Mouse (Mus musculus) CH12.LX (cell line): ENCODE data around the gene Ift20. TPM values are rescaled to one million over a fixed set of nuclear protein-coding genes. Genes with fewer than 3 reads are reported as not detected.

Experiments used
- DNase-seq: peaks from one replicate; pipeline ENCODE4 v3.0.0-alpha.2; 2013; ENCODE audit errors: extremely low read depth
- H3K27ac ChIP-seq: 2 replicates; pipeline ENCODE4 v1.5.1; 2012; ENCODE audit warnings: low read depth, mild to moderate bottlenecking, control low read depth, moderate library complexity; ENCODE audit not compliant: insufficient read depth
- H3K27me3 ChIP-seq: replicated peaks from 2 replicates; pipeline ENCODE3; 2012; ENCODE audit warnings: inconsistent platforms
- H3K36me3 ChIP-seq, 2 experiments: replicated peaks in 1 of 2; 2 replicates each; pipeline versions ENCODE3 to v1.6.1; 2012; ENCODE audit warnings: inconsistent platforms in 1 of 2, low read length in 1 of 2, mild to moderate bottlenecking in 1 of 2, mixed read lengths in 1 of 2, moderate library complexity in 1 of 2; ENCODE audit not compliant: control insufficient read depth in 1 of 2, insufficient read depth in 1 of 2
- H3K4me1 ChIP-seq, 2 experiments: 2 replicates each; pipeline ENCODE4 v1.6.1; 2012; ENCODE audit warnings: inconsistent platforms in 1 of 2, moderate library complexity in 1 of 2; ENCODE audit not compliant: insufficient read depth in 2 of 2, control insufficient read depth in 1 of 2
- H3K4me2 ChIP-seq: 2 replicates; pipeline ENCODE4 v1.6.1; 2012; ENCODE audit warnings: low read depth, mild to moderate bottlenecking, control low read depth; ENCODE audit not compliant: poor library complexity, insufficient read depth, severe bottlenecking
- H3K4me3 ChIP-seq, 3 experiments: fragments of 150-350 bp in 1 of 3; sonication (generic) in 1 of 3; replicated peaks in 1 of 3; 2 replicates each; pipeline versions ENCODE3 to v1.5.1; 2011 to 2012; ENCODE audit warnings: low read depth in 2 of 3, low read length in 2 of 3, mild to moderate bottlenecking in 2 of 3, moderate library complexity in 2 of 3, control low read depth in 1 of 3, improper control_type of control experiment in 1 of 3, inconsistent platforms in 1 of 3, mixed read lengths in 1 of 3; ENCODE audit not compliant: poor library complexity in 1 of 3
- H3K79me2 ChIP-seq: replicated peaks from 2 replicates; pipeline ENCODE4 v1.6.1; 2012; ENCODE audit warnings: mild to moderate bottlenecking, moderate library complexity; ENCODE audit not compliant: control insufficient read depth, poor library complexity, insufficient read depth, severe bottlenecking; ENCODE audit errors: extremely low read depth
- H3K9ac ChIP-seq: 2 replicates; pipeline ENCODE4 v1.6.1; 2012; ENCODE audit warnings: low read depth, mild to moderate bottlenecking, control low read depth, moderate library complexity; ENCODE audit not compliant: insufficient read depth
- H3K9me3 ChIP-seq: replicated peaks from 2 replicates; pipeline ENCODE3; 2012; ENCODE audit warnings: low read length, inconsistent platforms, mixed read lengths
- CHD2 ChIP-seq: IDR thresholded peaks from 2 replicates; pipeline ENCODE4 v1.6.1; 2011; ENCODE audit warnings: low read length, improper control_type of control experiment
- CTCF ChIP-seq, 2 experiments: IDR thresholded peaks in 1 of 2; conservative IDR thresholded peaks in 1 of 2; 2 replicates each; pipeline ENCODE4 v1.5.1; 2011 to 2012; ENCODE audit warnings: low read depth in 2 of 2, low read length in 2 of 2, improper control_type of control experiment in 1 of 2, inconsistent platforms in 1 of 2, mild to moderate bottlenecking in 1 of 2, moderate library complexity in 1 of 2
- ELF1 ChIP-seq: IDR thresholded peaks from 2 replicates; pipeline ENCODE4 v1.6.1; 2014; ENCODE audit warnings: low read depth, mild to moderate bottlenecking, inconsistent platforms, low read length, improper control_type of control experiment
- IRF4 ChIP-seq: IDR thresholded peaks from 2 replicates; pipeline ENCODE4 v1.6.1; 2014; ENCODE audit warnings: low read depth, mild to moderate bottlenecking, inconsistent platforms, low read length, improper control_type of control experiment
- KAT2A ChIP-seq: IDR thresholded peaks from 2 replicates; pipeline ENCODE4 v1.6.1; 2012; ENCODE audit warnings: low read length, improper control_type of control experiment, inconsistent platforms; ENCODE audit not compliant: insufficient replicate concordance
- MAX ChIP-seq: IDR thresholded peaks from 2 replicates; pipeline ENCODE4 v1.6.1; 2011; ENCODE audit warnings: low read length, improper control_type of control experiment
- MAZ ChIP-seq: IDR thresholded peaks from 2 replicates; pipeline ENCODE4 v1.6.1; 2012; ENCODE audit warnings: low read depth, mild to moderate bottlenecking, inconsistent platforms, low read length, improper control_type of control experiment, moderate library complexity
- MYC ChIP-seq: IDR thresholded peaks from 2 replicates; pipeline ENCODE4 v1.6.1; 2011; ENCODE audit warnings: low read depth, mild to moderate bottlenecking, improper control_type of control experiment, low read length
- NELFE ChIP-seq: IDR thresholded peaks from 2 replicates; pipeline ENCODE4 v1.6.1; 2011; ENCODE audit warnings: low read depth, low read length, improper control_type of control experiment
- NRF1 ChIP-seq: IDR thresholded peaks from 2 replicates; pipeline ENCODE4 v1.6.1; 2014; ENCODE audit warnings: low read depth, mild to moderate bottlenecking, inconsistent platforms, low read length, improper control_type of control experiment, moderate library complexity
- POLR2A ChIP-seq: IDR thresholded peaks from 2 replicates; pipeline ENCODE4 v1.6.1; 2011; ENCODE audit warnings: low read depth, mild to moderate bottlenecking, improper control_type of control experiment, low read length
- POLR2AphosphoS2 ChIP-seq: IDR thresholded peaks from 2 replicates; pipeline ENCODE4 v1.6.1; 2011; ENCODE audit warnings: low read depth, low read length, improper control_type of control experiment
- RAD21 ChIP-seq: IDR thresholded peaks from 2 replicates; pipeline ENCODE4 v1.6.1; 2011; ENCODE audit warnings: low read depth, mild to moderate bottlenecking, low read length, improper control_type of control experiment, moderate library complexity
- SIN3A ChIP-seq: IDR thresholded peaks from 2 replicates; pipeline ENCODE4 v1.6.1; 2012; ENCODE audit warnings: low read length, improper control_type of control experiment, inconsistent platforms
- SMC3 ChIP-seq: IDR thresholded peaks from 2 replicates; pipeline ENCODE4 v1.6.1; 2011; ENCODE audit warnings: low read depth, low read length, improper control_type of control experiment
- TCF12 ChIP-seq: IDR thresholded peaks from 2 replicates; pipeline ENCODE4 v1.6.1; 2014; ENCODE audit warnings: low read depth, mild to moderate bottlenecking, inconsistent platforms, low read length, improper control_type of control experiment
- UBTF ChIP-seq: IDR thresholded peaks from 2 replicates; pipeline ENCODE4 v1.6.1; 2012; ENCODE audit warnings: low read depth, mild to moderate bottlenecking, inconsistent platforms, low read length, improper control_type of control experiment, moderate library complexity
- USF1 ChIP-seq: IDR thresholded peaks from 2 replicates; pipeline ENCODE4 v1.6.1; 2014; ENCODE audit warnings: low read depth, mild to moderate bottlenecking, inconsistent platforms, low read length, improper control_type of control experiment
- ZC3H11A ChIP-seq: IDR thresholded peaks from 2 replicates; pipeline ENCODE4 v1.6.1; 2012; ENCODE audit warnings: low read depth, mild to moderate bottlenecking, inconsistent platforms, low read length, improper control_type of control experiment
- dilution Hi-C: fragments of 300-500 bp; cut with MboI; formaldehyde crosslinking; loops from 2 replicates; pipeline ENCODE4 v1.14.3; 2020; ENCODE audit warnings: low sequenced_read_pairs; ENCODE audit not compliant: extremely low pct_unique_long_range_greater_than_20kb, extremely low pct_ligation_motif_present
- in situ Hi-C: fragments of 300-500 bp; cut with MboI; formaldehyde crosslinking; loops from 3 replicates; pipeline ENCODE4 v1.14.3; 2019; ENCODE audit warnings: low sequenced_read_pairs, low pct_ligation_motif_present, low pct_unique_long_range_greater_than_20kb, mixed read lengths
- polyA plus RNA-seq: library from polyadenylated mRNA; unstranded; fragments of >175 nt; gene quantifications from 2 replicates; pipeline ENCODE4 v1.2.1, GENCODE M21; 2012; ENCODE audit warnings: low read depth; ENCODE audit not compliant: insufficient read length
- total RNA-seq, 2 experiments: library from RNA; depleted of rRNA; stranded (reverse); fragments of 300-350 nt in 1 of 2; fragments of >200 nt in 1 of 2; gene quantifications; 2 replicates each; pipeline ENCODE4 v1.2.3; 2012 to 2014

The Ift20 gene
- total and polyA plus RNA-seq, 3 experiments: 124 to 151 (median 136) TPM

GRCm38 (mm10) chr11:78488168-78488567, 48.0 kb upstream of the Ift20 start:
- H3K4me1 ChIP-seq: peaks cover 0 to 4% of the 10 kb centered on the region in 2 experiments; a peak in 1 of 4 replicates
- no peak overlapping the region for H3K4me3 ChIP-seq
- in situ Hi-C loops (no loop called here), dilution Hi-C loops (no loop called here)
- TF ChIP-seq POLR2A (no peak), CHD2 (no peak), NELFE (peak; percentile 57; the same call in 1 of the 2 replicates), SMC3 (peak; percentile 85), RAD21 (peak; percentile 96), UBTF (no peak), CTCF (conservative IDR thresholded peaks at IDR 0.05 in 1 of 2, IDR thresholded peaks at IDR 0.05 in 1 of 2; ENCODE audit: low read depth in 2 of 2, low read length in 2 of 2) (peak; percentile 71 to 96), USF1 (no peak), MAZ (0 out of 2 replicates have a peak, but pooled peaks have one; percentile 26), SIN3A (no peak; the same call in 1 of the 2 replicates), IRF4 (peak; percentile 73; the same call in 1 of the 2 replicates), ELF1 (no peak), TCF12 (no peak), ZC3H11A (peak; percentile 56; the same call in 1 of the 2 replicates), MYC (0 out of 2 replicates have a peak, but pooled peaks have one; percentile 27)
- H3K36me3 ChIP-seq: no peaks in the 10 kb centered on the region
- H3K9ac ChIP-seq: no peak overlapping the region
- H3K4me2 ChIP-seq: no peak overlapping the region
- H3K9me3 ChIP-seq: no peaks in the 10 kb centered on the region
- peak; percentile 69 for DNase-seq
- no peaks in the 10 kb centered on the region for H3K27me3 ChIP-seq
- H3K79me2 ChIP-seq: no peaks in the 10 kb centered on the region
- H3K27ac ChIP-seq: no peak overlapping the region

DNA sequence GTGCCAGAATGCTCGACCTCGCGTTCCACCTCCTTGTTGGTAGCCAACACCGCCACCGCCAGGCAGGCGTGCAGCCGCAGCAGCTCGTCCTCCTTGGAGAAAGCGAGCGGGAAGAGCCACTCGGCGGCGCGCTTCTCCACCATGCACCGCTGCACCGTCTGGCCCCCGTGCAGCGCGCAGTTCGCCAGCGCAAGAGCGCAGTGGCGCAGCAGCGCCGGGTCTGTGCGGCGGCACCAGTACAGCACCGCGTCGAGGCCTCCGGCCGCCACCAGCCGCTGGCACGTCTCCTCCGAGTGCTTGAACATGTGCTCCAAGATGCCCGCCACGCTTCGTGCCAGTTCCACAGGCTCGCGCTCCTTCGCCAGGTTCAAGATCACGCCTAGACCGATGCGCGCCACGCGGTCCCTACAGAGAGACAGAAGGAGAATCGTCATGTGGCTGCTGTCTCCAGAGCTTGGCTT, 45.4 kb upstream of the Ift20 start:
- H3K9me3 ChIP-seq: no peaks in the 10 kb centered on the region
- no peak overlapping the region for H3K4me2 ChIP-seq
- no peak for DNase-seq
- peaks cover 0 to 4% of the 10 kb centered on the region in 2 experiments; a peak in 1 of 4 replicates for H3K4me1 ChIP-seq
- H3K79me2 ChIP-seq: no peaks in the 10 kb centered on the region
- no peaks in the 10 kb centered on the region for H3K36me3 ChIP-seq
- no peak for TF ChIP-seq KAT2A
- no peak for TF ChIP-seq NRF1
- TF ChIP-seq POLR2AphosphoS2: no peak
- no peak for TF ChIP-seq MAZ
- no peak for TF ChIP-seq NELFE
- TF ChIP-seq ELF1: no peak
- TF ChIP-seq ZC3H11A: no peak
- TF ChIP-seq MAX: no peak
- TF ChIP-seq, all 38 proteins: peak for 0
- no peak overlapping the region for H3K4me3 ChIP-seq
- H3K27ac ChIP-seq: no peak overlapping the region
- peaks cover 18% of the 10 kb centered on the region for H3K27me3 ChIP-seq
- no peak overlapping the region for H3K9ac ChIP-seq
- dilution Hi-C loops (no loop called here), in situ Hi-C loops (no loop called here)
